Mouse (Mus musculus): ENCODE measurements around the gene Cnrip1. TPM values are rescaled to one million over a fixed set of nuclear protein-coding genes. Genes with fewer than 3 reads are reported as not detected.
"Not testable (repeated sequence)": the region's sequence is repeated elsewhere in the genome, so short reads cannot be mapped to it uniquely, and the experiment has no call there.

Gene Cnrip1
- polyA plus RNA-seq (2014; fragmentation: Nextera tagmentation; extraction: Ambion mirVana), result 10.7 and 11.2 TPM in 2 replicates

- Histone ChIP-seq H3K4me2 (peak within 1 kb of the TSS; percentile 88), H3K27ac (ENCODE audit: low read depth, low read length) (peak within 1 kb of the TSS; percentile 29; the same call in 1 of the 2 replicates), H3K4me1 (ENCODE audit: control insufficient read depth, insufficient read depth, low read length) (peaks cover 4% of the 10 kb centered on the region; the same call in 1 of the 2 replicates), H3K9ac (ENCODE audit: low read depth, low read length) (peak within 1 kb of the TSS; percentile 73), H3K36me3 (ENCODE audit: control insufficient read depth, insufficient read depth, low read length) (no peaks in the 10 kb centered on the region), H3K27me3 (ENCODE audit: control insufficient read depth, insufficient read depth, low read length) (no peaks in the 10 kb centered on the region), H3K4me3 (ENCODE audit: low read depth, low read length) (peak within 1 kb of the TSS; percentile 59), H3K9me3 (replicated peaks; ENCODE audit: control insufficient read depth, low read length) (no peaks in the 10 kb centered on the region)
- peak; percentile 80 for ATAC-seq (replicated peaks; ENCODE audit: insufficient number of reproducible peaks, low FRiP score, low TSS enrichment)
- WGBS (ENCODE audit: insufficient replicate concordance), result 1% methylated on average over 38 of the region's 38 CpGs
These were observed at the start of gene Cnrip1, which contains the start of gene Plek for GRCm38 (mm10) chr11:17051545-17052475. Cnrip1 (plus strand) TSS chr11:17051586. Plek (minus strand) TSS chr11:17052381.

GRCm38 (mm10) chr11:17002739-17003373 is 48.5 kb upstream of the Cnrip1 start:
- 71% methylated on average over 7 of the region's 7 CpGs for WGBS (ENCODE audit: insufficient replicate concordance)

GRCm38 (mm10) chr11:17003757-17004156 is 47.6 kb upstream of the Cnrip1 start:
- no peak overlapping the region for H3K9ac ChIP-seq (ENCODE audit: low read depth, low read length)
- no peaks in the 10 kb centered on the region for H3K4me1 ChIP-seq (ENCODE audit: control insufficient read depth, insufficient read depth, low read length)
- no peak overlapping the region for H3K27ac ChIP-seq (ENCODE audit: low read depth, low read length)
- no peaks in the 10 kb centered on the region for H3K27me3 ChIP-seq (ENCODE audit: control insufficient read depth, insufficient read depth, low read length)
- no peak overlapping the region for H3K4me3 ChIP-seq (ENCODE audit: low read depth, low read length)
- WGBS (ENCODE audit: insufficient replicate concordance), result 65% methylated on average over 3 of the region's 3 CpGs
- no peaks in the 10 kb centered on the region for H3K36me3 ChIP-seq (ENCODE audit: control insufficient read depth, insufficient read depth, low read length)
- H3K9me3 ChIP-seq (replicated peaks; ENCODE audit: control insufficient read depth, low read length), result no peaks in the 10 kb centered on the region
- ATAC-seq (replicated peaks; ENCODE audit: insufficient number of reproducible peaks, low FRiP score, low TSS enrichment), result no peak
- H3K4me2 ChIP-seq, result no peak overlapping the region

More at GRCm38 (mm10) chr11:17002739-17003373, 48.5 kb upstream of the Cnrip1 start:
- Histone ChIP-seq H3K27ac (ENCODE audit: low read depth, low read length) (no peak overlapping the region), H3K4me2 (no peak overlapping the region), H3K9ac (ENCODE audit: low read depth, low read length) (no peak overlapping the region), H3K4me3 (ENCODE audit: low read depth, low read length) (no peak overlapping the region), H3K9me3 (replicated peaks; ENCODE audit: control insufficient read depth, low read length) (no peaks in the 10 kb centered on the region), H3K27me3 (ENCODE audit: control insufficient read depth, insufficient read depth, low read length) (no peaks in the 10 kb centered on the region), H3K4me1 (ENCODE audit: control insufficient read depth, insufficient read depth, low read length) (no peaks in the 10 kb centered on the region), H3K36me3 (ENCODE audit: control insufficient read depth, insufficient read depth, low read length) (no peaks in the 10 kb centered on the region)
- no peak for ATAC-seq (replicated peaks; ENCODE audit: insufficient number of reproducible peaks, low FRiP score, low TSS enrichment)

- Histone ChIP-seq H3K4me3 (ENCODE audit: low read depth, low read length) (no peak overlapping the region), H3K9ac (ENCODE audit: low read depth, low read length) (no peak overlapping the region), H3K36me3 (ENCODE audit: control insufficient read depth, insufficient read depth, low read length) (no peaks in the 10 kb centered on the region), H3K4me2 (no peak overlapping the region), H3K4me1 (ENCODE audit: control insufficient read depth, insufficient read depth, low read length) (no peaks in the 10 kb centered on the region), H3K27me3 (ENCODE audit: control insufficient read depth, insufficient read depth, low read length) (no peaks in the 10 kb centered on the region), H3K9me3 (replicated peaks; ENCODE audit: control insufficient read depth, low read length) (no peaks in the 10 kb centered on the region), H3K27ac (ENCODE audit: low read depth, low read length) (no peak overlapping the region)
- WGBS (ENCODE audit: insufficient replicate concordance), result 57% methylated on average over 4 of the region's 4 CpGs
- ATAC-seq (replicated peaks; ENCODE audit: insufficient number of reproducible peaks, low FRiP score, low TSS enrichment), result peak; percentile 65; the same call in 1 of the 2 replicates
These were observed 46.2 kb upstream of the Cnrip1 start for GRCm38 (mm10) chr11:17004899-17005846.

GRCm38 (mm10) chr11:17006526-17006925 is 44.9 kb upstream of the Cnrip1 start:
- H3K9me3 ChIP-seq (replicated peaks; ENCODE audit: control insufficient read depth, low read length); H3K4me3 ChIP-seq (ENCODE audit: low read depth, low read length); H3K36me3 ChIP-seq (ENCODE audit: control insufficient read depth, insufficient read depth, low read length); ATAC-seq (replicated peaks; ENCODE audit: insufficient number of reproducible peaks, low FRiP score, low TSS enrichment); H3K27ac ChIP-seq (ENCODE audit: low read depth, low read length); H3K4me1 ChIP-seq (ENCODE audit: control insufficient read depth, insufficient read depth, low read length); H3K27me3 ChIP-seq (ENCODE audit: control insufficient read depth, insufficient read depth, low read length); H3K4me2 ChIP-seq; H3K9ac ChIP-seq (ENCODE audit: low read depth, low read length): not testable (repeated sequence)
- WGBS (ENCODE audit: insufficient replicate concordance), result 89% methylated on average over 2 of the region's 3 CpGs

- H3K4me1 ChIP-seq (ENCODE audit: control insufficient read depth, insufficient read depth, low read length), result no peaks in the 10 kb centered on the region
- WGBS (ENCODE audit: insufficient replicate concordance), result 83% methylated on average over 5 of the region's 5 CpGs
- H3K9me3 ChIP-seq (replicated peaks; ENCODE audit: control insufficient read depth, low read length), result no peaks in the 10 kb centered on the region
- H3K4me3 ChIP-seq (ENCODE audit: low read depth, low read length), result no peak overlapping the region
- no peak for ATAC-seq (replicated peaks; ENCODE audit: insufficient number of reproducible peaks, low FRiP score, low TSS enrichment)
- H3K4me2 ChIP-seq, result no peak overlapping the region
- H3K27me3 ChIP-seq (ENCODE audit: control insufficient read depth, insufficient read depth, low read length), result no peaks in the 10 kb centered on the region
- H3K36me3 ChIP-seq (ENCODE audit: control insufficient read depth, insufficient read depth, low read length), result no peaks in the 10 kb centered on the region
- H3K9ac ChIP-seq (ENCODE audit: low read depth, low read length), result no peak overlapping the region
- no peak overlapping the region for H3K27ac ChIP-seq (ENCODE audit: low read depth, low read length)
These were observed 43.7 kb upstream of the Cnrip1 start for GRCm38 (mm10) chr11:17007517-17008173.

GRCm38 (mm10) chr11:17008498-17008941 is 42.9 kb upstream of the Cnrip1 start:
- H3K27ac ChIP-seq (ENCODE audit: low read depth, low read length), result no peak overlapping the region
- H3K9ac ChIP-seq (ENCODE audit: low read depth, low read length), result no peak overlapping the region
- no peaks in the 10 kb centered on the region for H3K27me3 ChIP-seq (ENCODE audit: control insufficient read depth, insufficient read depth, low read length)
- no peak overlapping the region for H3K4me2 ChIP-seq
- ATAC-seq (replicated peaks; ENCODE audit: insufficient number of reproducible peaks, low FRiP score, low TSS enrichment), result no peak
- 56% methylated on average over 7 of the region's 7 CpGs for WGBS (ENCODE audit: insufficient replicate concordance)
- no peaks in the 10 kb centered on the region for H3K36me3 ChIP-seq (ENCODE audit: control insufficient read depth, insufficient read depth, low read length)
- no peaks in the 10 kb centered on the region for H3K4me1 ChIP-seq (ENCODE audit: control insufficient read depth, insufficient read depth, low read length)
- H3K4me3 ChIP-seq (ENCODE audit: low read depth, low read length), result no peak overlapping the region
- H3K9me3 ChIP-seq (replicated peaks; ENCODE audit: control insufficient read depth, low read length), result no peaks in the 10 kb centered on the region
